Mouse (Mus musculus) liver, embryonic 14.5 days (tissue): ENCODE measurements around the gene Rom1.

Experiments
- CTCF ChIP-seq: IDR thresholded peaks from 2 replicates; pipeline ENCODE4 v1.5.1; 2016; ENCODE audit warnings: antibody characterized with exemption, low read depth, control low read depth
- EP300 ChIP-seq: IDR thresholded peaks from 2 replicates; pipeline ENCODE4 v1.6.1; 2016; ENCODE audit warnings: antibody characterized with exemption, low read depth

GRCm38 (mm10) chr19:8967893-8968292 is 38.7 kb upstream of the Rom1 start:
- no peak for TF ChIP-seq CTCF
- TF ChIP-seq EP300, result no peak
